Mouse (Mus musculus) kidney, postnatal 0 days (tissue): Measurements from ENCODE around the gene Dffa. TPM values are rescaled to one million over a fixed set of nuclear protein-coding genes. Genes with fewer than 3 reads are reported as not detected.

Experiments
- ATAC-seq: fragments of 200-750 bp; cut with Nextera tagmentation; replicated peaks from 2 replicates; pipeline ENCODE4 v1.8.0; 2017; ENCODE audit warnings: low read depth, moderate number of reproducible peaks, moderate TSS enrichment, moderate library complexity; ENCODE audit not compliant: low FRiP score
- DNase-seq: peaks from one replicate; pipeline ENCODE4 v3.0.0-alpha.2; 2016; ENCODE audit warnings: low spot score
- H3K27ac ChIP-seq: fragments of 300-500 bp; sonication (generic); 2 replicates; pipeline ENCODE4 v1.5.1; 2014; ENCODE audit warnings: mild to moderate bottlenecking
- H3K27me3 ChIP-seq: fragments of 300-500 bp; sonication (generic); 2 replicates; pipeline ENCODE4 v1.6.1; 2014; ENCODE audit warnings: low read length, mixed read lengths; ENCODE audit not compliant: insufficient read depth
- H3K36me3 ChIP-seq: fragments of 300-500 bp; sonication (generic); 2 replicates; pipeline ENCODE4 v1.6.1; 2014; ENCODE audit warnings: low read length, mixed read lengths; ENCODE audit not compliant: insufficient read depth
- H3K4me1 ChIP-seq: fragments of 300-500 bp; sonication (generic); replicated peaks from 2 replicates; pipeline ENCODE4 v1.6.1; 2014; ENCODE audit warnings: antibody characterized with exemption, low read length, mixed read lengths; ENCODE audit not compliant: insufficient read depth
- H3K4me2 ChIP-seq: fragments of 300-500 bp; sonication (generic); 2 replicates; pipeline ENCODE4 v1.6.1; 2014; ENCODE audit warnings: mild to moderate bottlenecking, low read length, moderate library complexity, mixed read lengths
- H3K4me3 ChIP-seq: fragments of 300-500 bp; sonication (generic); replicated peaks from 2 replicates; pipeline ENCODE4 v1.5.1; 2014; ENCODE audit warnings: low read depth, low read length
- H3K9ac ChIP-seq: fragments of 300-500 bp; sonication (generic); 2 replicates; pipeline ENCODE4 v1.6.1; 2014; ENCODE audit warnings: low read depth, low read length
- H3K9me3 ChIP-seq: fragments of 300-500 bp; sonication (generic); replicated peaks from 2 replicates; pipeline ENCODE4 v1.6.1; 2016; ENCODE audit warnings: low read length, inconsistent platforms, mixed read lengths
- CTCF ChIP-seq: IDR thresholded peaks from 2 replicates; pipeline ENCODE4 v1.5.1; 2016; ENCODE audit warnings: antibody characterized with exemption, low read depth, mild to moderate bottlenecking, moderate library complexity
- WGBS: fragments of 180-500 bp; shearing (Covaris S2); extraction: QIAGEN DNeasy Blood & Tissue Kit; methylation state at CpG from one replicate; pipeline ENCODE4 v1.1.7; 2014; 5-methylcytosine and 5-hydroxymethylcytosine counted together
- polyA plus RNA-seq: library from polyadenylated mRNA; unstranded; fragments of >200 nt; fragmentation: Nextera tagmentation; extraction: Ambion mirVana; gene quantifications from 2 replicates; pipeline ENCODE4 v1.2.1, GENCODE M21; 2015

Dffa gene
- polyA plus RNA-seq, 1 experiment from 2014 or later: 30.3 TPM

- Histone ChIP-seq H3K9ac (no peak overlapping the region), H3K4me1 (peaks cover 21% of the 10 kb centered on the region), H3K4me3 (no peak overlapping the region), H3K9me3 (no peaks in the 10 kb centered on the region), H3K27me3 (no peaks in the 10 kb centered on the region), H3K27ac (no peak overlapping the region), H3K36me3 (no peaks in the 10 kb centered on the region), H3K4me2 (no peak overlapping the region)
- ATAC-seq (no peak), DNase-seq (no peak)
- TF ChIP-seq CTCF: peak; percentile 53; the same call in 1 of the 2 replicates
- 61% methylated on average over 14 of the region's 14 CpGs for WGBS
These were observed 43.1 kb upstream of the Dffa start for GRCm38 (mm10) chr4:149060621-149061431.

GRCm38 (mm10) chr4:149061432-149061718 lies 42.6 kb upstream of the Dffa start:
- H3K4me3 ChIP-seq: no peak overlapping the region
- peaks cover 21% of the 10 kb centered on the region for H3K4me1 ChIP-seq
- 75% methylated on average over 13 of the region's 13 CpGs for WGBS
- no peak overlapping the region for H3K4me2 ChIP-seq
- H3K27me3 ChIP-seq: no peaks in the 10 kb centered on the region
- no peak for TF ChIP-seq CTCF
- no peak overlapping the region for H3K9ac ChIP-seq
- no peaks in the 10 kb centered on the region for H3K36me3 ChIP-seq
- no peak for DNase-seq
- no peak overlapping the region for H3K27ac ChIP-seq
- no peak for ATAC-seq
- H3K9me3 ChIP-seq: no peaks in the 10 kb centered on the region

DNA sequence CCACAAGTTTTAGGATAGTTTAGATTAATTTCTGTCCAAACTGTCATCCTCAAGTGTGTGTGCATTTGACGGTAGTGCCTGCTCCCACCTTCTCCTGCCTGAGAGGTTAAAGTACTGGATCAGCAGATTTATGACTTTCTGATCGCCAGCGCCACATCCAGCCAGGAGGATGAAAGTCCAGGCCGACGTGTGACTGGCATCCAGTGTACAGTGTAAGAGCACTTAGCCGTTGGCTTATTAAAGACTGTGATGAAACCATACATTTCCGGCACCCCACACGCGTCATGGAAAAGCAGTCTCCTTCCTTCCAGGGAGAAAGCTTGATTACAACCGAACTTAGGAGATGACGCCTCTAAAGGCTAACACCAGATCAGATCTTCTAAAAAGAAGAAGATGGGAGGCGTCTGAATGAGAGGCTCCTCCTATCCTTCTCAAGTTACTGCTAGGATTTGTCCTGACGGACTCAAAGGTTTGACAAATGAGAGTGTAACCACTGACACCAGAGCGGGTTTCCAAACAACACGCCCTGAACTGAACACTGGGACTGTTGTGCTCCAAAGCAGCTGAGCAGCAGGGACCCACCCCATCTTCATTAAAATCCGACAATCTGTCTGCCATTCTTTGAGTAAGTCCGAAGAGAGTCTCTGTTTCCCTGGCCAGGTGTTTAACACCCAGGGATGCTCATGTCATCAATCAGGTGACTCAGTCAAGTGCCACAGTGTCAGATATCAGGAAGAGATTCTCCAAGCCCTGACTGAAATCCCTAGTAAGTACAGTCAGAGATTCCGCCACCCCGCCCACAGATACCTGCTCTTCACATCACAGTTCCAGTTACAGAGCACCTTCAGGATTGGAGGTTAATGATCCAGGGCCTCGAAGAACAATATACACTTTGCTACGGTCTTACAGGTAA lies 41.3 kb upstream of the Dffa start:
- TF ChIP-seq CTCF: no peak
- H3K4me3 ChIP-seq: no peak overlapping the region
- H3K4me1 ChIP-seq: peaks cover 13% of the 10 kb centered on the region
- WGBS: 33% methylated on average over 21 of the region's 21 CpGs
- H3K27me3 ChIP-seq: no peaks in the 10 kb centered on the region
- DNase-seq: peak; percentile 71
- H3K9me3 ChIP-seq: no peaks in the 10 kb centered on the region
- H3K27ac ChIP-seq: no peak overlapping the region
- peak; percentile 29; the same call in 1 of the 2 replicates for ATAC-seq
- no peak overlapping the region for H3K4me2 ChIP-seq
- no peaks in the 10 kb centered on the region for H3K36me3 ChIP-seq
- H3K9ac ChIP-seq: no peak overlapping the region

- Histone ChIP-seq H3K4me3 (no peak overlapping the region; the same call in 1 of the 2 replicates), H3K9ac (no peak overlapping the region), H3K27ac (no peak overlapping the region), H3K36me3 (no peaks in the 10 kb centered on the region), H3K4me1 (peaks cover 5% of the 10 kb centered on the region; the same call in 1 of the 2 replicates), H3K4me2 (no peak overlapping the region; the same call in 1 of the 2 replicates), H3K27me3 (no peaks in the 10 kb centered on the region), H3K9me3 (no peaks in the 10 kb centered on the region)
- WGBS: 74% methylated on average over 23 of the region's 23 CpGs
- ATAC-seq (no peak), DNase-seq (no peak)
- TF ChIP-seq CTCF: no peak
These were observed 39.7 kb upstream of the Dffa start for GRCm38 (mm10) chr4:149064061-149064854.

DNA sequence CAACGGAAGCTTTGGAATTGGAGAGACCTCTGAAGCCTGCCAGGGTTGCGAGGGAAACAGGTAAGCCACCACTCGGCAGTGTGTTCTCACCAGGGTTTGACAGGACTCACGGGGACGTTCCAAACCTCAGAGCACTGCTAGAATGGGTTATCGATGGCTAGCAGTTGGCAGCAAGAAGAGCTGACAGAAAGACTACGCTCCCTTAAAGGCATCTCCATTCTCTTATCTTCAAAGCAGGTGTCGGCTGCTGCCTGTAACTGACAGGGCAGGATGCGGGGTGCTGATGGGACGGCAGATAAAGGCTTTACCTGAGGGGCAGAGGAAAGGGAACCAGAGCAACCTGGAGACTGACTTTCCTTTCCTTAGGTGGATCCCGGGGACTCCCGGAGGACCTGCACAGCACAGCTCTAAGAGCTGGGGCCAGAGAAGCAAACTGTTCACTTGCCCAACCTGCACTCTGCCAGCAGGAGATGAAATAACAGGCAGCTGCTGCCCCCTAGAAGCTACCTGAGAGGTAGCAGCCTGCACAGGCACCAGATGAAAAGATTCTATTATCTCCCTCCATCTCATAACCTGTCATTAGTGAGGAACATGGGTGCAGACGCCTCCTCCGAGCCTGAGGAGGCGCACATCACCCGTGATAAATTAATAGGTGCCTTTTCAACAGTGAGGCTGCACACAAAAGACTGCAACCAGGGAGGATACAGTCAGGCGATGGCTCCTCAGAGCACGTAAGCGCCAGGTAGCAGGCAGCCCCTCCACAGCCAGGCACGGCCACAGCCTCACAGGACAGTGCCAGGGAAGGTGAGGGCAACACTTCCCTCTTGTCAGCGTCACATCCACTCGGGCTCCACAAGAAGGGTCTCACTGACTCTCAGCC lies 37.0 kb upstream of the Dffa start:
- Histone ChIP-seq H3K9me3 (no peaks in the 10 kb centered on the region), H3K36me3 (0 out of 2 replicates have a peak, but pooled peaks cover 3% of the 10 kb centered on the region)
- DNase-seq: no peak

More for the DNA sequence above, 37.0 kb upstream of the Dffa start:
- H3K27me3 ChIP-seq: no peaks in the 10 kb centered on the region
- no peak overlapping the region for H3K4me3 ChIP-seq
- ATAC-seq: no peak
- 81% methylated on average over 22 of the region's 22 CpGs for whole genome bisulfite sequencing
- H3K4me1 ChIP-seq: peaks cover 8% of the 10 kb centered on the region; the same call in 1 of the 2 replicates
- peak; percentile 61 for TF ChIP-seq CTCF
- H3K4me2 ChIP-seq: no peak overlapping the region
- H3K27ac ChIP-seq: no peak overlapping the region
- H3K9ac ChIP-seq: no peak overlapping the region
